Mouse (Mus musculus) ZHBTc4 (cell line): ENCODE results near the gene Cryzl1.

ENCODE experiments used
- DNase-seq: peaks from one replicate; pipeline ENCODE4 v3.0.0-alpha.2; 2011; ENCODE audit warnings: low read depth, low spot score

Gene Cryzl1

GRCm38 (mm10) chr16:91740184-91740917 is 11.6 kb upstream of the Cryzl1 start:
- no peak for DNase-seq

DNA sequence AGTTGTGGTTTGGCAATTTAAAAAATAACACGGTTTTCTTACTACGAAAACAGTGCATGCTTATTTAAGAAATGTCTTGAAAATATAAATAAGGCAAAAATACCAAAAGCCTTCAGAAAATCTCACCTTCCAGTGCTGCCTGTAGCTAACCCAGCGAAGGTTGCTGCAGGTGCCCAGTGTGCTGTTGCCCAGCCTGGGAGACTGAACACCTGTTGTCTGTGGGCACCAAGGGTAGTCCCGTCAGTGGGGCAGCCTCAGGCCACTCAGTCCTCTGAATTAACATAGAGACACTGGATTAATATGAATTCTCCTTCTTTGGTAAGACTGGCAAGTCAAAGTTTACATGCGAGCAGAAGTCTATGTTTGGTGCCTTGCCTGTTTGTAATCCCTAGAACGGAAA is 9.7 kb upstream of the Cryzl1 start:
- DNase-seq, result no peak

- DNase-seq, result peak; percentile 64
These were observed 7.5 kb upstream of the Cryzl1 start for GRCm38 (mm10) chr16:91736046-91736816.

DNA sequence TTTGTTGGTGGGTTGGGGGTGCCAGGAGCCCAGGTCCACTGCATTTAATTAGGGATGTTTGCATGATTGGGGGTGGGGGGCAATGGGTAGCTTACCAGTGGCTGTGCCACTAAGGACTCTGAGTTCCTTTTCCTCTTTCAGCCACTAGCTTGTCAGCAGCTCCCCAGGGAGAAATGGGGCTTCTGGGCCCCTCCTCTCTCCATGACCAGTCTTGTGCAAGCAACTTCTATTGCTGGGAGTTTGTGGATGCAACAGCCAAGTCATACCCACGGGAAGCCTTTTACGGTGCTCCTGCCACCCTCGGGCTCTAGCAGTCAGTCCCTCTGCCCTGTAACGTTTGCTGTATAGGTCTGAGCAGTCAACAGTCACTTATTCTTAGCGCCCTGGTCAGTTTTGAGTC is 6.0 kb upstream of the Cryzl1 start:
- DNase-seq, result no peak

DNA sequence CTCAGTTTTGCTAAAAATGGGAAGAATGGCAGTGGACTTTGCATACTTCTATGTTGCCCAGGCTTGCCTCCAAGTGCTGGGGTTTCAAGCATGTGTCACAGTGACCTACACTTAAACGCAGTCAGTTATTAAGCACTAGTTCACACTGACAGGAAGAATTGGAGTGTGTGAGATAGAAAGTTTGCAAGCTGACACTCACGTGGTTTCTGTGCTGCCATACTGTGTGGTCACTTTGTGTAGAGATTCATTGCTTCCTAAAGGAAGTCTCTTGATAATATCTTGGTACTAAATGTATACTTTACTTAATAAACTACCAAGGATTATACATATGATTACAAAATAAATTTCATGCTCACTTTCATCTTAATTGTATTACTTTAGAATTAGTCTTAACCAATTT is 4.0 kb upstream of the Cryzl1 start:
- DNase-seq, result no peak

GRCm38 (mm10) chr16:91730446-91730845 is 1.7 kb upstream of the Cryzl1 start:
- no peak for DNase-seq

GRCm38 (mm10) chr16:91729821-91730441 is 1.2 kb upstream of the Cryzl1 start:
- DNase-seq, result peak; percentile 65

DNA sequence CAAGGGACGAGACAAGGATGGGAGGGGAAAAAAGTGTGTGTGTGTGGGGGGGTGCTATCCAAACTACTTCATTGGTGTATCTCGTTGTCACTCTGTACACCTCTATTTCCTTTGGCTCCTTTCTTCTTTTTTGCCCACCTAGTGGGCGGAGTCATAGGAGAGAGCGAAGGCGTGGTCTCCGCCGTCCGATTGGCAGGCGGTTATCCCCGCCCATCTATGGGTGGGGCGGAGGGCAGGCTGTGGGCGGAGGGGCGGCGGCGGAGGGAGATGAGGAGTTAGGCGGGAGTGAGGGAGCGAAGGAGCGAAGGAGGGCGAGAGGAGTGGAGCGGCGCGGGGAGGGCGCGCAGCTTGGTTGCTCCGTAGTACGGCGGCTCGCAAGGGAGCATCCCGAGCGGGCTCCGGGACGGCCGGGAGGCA is 299 bp upstream of the Cryzl1 start, which contains the start of gene Itsn1:
Gene Itsn1, plus strand, starts transcription at position 216 of the 417 bp plus-strand sequence.
- peak; percentile 99 for DNase-seq

GRCm38 (mm10) chr16:91727433-91727832 is 1.3 kb downstream of the Cryzl1 start:
- peak; percentile 38 for DNase-seq

DNA sequence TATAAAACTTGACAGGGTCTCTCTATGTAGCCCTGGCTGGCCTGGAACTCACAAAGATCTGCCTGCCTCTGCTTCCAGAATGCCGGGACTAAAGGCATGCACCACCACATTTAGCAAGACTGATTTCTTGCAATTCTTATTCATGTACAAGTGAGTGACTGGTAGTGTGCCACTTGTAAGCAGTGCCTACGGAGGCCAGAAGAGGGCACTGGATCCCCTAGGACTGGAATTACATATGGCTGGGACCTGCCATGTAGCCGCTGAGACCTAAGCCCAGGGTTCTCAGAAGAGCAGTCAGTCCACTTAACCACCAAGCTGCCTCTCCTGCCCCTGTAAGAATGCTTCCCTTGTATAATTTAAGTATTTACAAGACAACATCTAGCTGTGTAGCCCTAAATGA is 4.5 kb downstream of the Cryzl1 start:
- peak; percentile 88 for DNase-seq

GRCm38 (mm10) chr16:91717399-91717798 is 11.4 kb downstream of the Cryzl1 start:
- DNase-seq, result no peak

GRCm38 (mm10) chr16:91716927-91717349 is 11.8 kb downstream of the Cryzl1 start:
- DNase-seq, result no peak

GRCm38 (mm10) chr16:91710241-91710640 is 18.5 kb downstream of the Cryzl1 start:
- DNase-seq, result no peak

DNA sequence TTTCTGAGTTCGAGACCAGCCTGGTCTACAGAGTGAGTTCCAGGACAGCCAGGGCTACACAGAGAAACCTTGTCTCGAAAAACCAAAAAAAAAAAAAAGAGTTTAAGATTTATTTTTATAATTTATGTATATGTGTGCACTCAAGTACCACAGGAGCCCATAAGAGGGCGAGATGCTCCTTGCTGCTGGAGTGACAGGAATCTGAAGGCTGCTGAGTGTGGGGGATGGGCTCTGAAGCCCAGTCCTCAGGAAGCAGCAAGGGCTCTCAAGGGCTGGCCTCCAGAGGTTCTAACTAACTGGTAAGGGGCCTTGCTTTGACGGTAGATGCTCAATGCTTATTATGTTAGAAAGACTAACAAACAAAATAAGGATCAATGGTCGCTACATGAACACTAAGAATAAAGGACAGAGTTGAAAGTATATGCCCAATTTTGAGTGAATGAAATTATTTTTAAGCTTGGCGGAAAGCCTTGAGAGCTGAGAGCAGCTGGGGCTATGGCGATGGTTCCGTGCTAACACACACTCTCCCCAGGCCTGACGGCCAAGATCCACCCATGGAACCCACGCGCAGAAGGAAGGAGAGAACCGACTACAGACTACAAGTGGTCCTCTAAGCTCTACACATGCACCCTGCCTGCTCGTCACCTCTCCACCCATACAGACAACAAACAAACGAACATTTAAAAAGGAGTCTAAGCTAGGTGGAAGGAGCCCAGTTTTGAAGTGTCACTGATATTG is 24.0 kb downstream of the Cryzl1 start:
- no peak for DNase-seq

DNA sequence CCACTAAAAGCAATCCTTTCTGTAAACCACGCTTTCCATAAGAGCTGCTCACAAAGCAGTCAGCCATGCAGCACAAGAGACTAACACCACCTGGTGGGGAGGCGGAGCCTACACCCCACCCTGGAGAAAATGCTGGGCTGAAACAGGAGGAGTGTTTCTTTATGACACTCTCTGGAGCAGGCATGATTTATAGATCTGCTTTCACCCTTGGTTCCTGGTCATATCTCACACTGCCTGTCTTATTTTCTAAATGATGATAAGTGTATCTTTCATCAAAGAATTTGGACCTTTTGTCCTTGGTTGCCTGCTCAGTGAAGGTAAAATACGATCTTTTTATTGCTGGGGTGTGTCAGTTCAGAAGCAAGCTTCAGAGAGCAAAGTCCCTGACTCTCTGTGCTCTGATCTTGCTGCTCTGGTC is 26.0 kb downstream of the Cryzl1 start:
- no peak for DNase-seq

DNA sequence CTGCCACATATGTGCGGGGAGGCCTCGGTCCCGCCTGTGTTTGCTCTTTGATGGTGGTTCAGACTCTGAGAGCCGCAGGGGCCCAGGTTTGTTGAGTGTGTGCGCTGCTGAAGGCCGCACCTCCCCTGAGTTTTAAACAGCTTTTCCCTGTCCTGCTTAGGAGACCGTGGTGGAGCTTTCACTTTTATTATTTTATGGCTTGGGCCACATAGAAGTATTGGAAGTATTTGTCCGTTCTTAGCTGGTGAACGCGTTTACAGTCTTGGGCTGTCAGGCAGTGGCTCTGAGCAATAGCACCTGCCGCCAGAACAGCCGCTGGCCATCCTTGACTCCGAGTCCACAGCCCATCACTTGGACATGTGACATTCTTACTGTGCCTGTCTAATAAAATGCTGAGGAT is 26.9 kb downstream of the Cryzl1 start:
- DNase-seq, result no peak

DNA sequence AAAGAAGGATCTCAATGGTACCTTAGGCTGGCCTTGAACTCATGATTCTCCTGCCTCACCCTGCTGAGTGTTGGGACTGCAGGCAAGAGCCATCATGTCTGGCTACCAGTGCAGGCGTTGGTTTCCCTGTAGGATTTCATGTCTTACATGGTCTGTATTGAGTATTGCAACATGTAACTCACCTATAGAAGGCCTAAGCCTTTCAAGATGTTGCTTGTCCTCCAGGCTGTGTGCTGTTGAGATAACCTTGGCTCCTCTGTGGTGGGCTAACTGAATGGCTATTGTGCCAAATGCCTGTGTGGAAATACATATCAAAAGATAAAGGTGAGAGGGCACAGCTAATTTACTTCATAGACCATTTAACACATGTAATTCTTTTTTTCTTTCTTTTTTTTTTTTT is 29.8 kb downstream of the Cryzl1 start:
- DNase-seq, result no peak

DNA sequence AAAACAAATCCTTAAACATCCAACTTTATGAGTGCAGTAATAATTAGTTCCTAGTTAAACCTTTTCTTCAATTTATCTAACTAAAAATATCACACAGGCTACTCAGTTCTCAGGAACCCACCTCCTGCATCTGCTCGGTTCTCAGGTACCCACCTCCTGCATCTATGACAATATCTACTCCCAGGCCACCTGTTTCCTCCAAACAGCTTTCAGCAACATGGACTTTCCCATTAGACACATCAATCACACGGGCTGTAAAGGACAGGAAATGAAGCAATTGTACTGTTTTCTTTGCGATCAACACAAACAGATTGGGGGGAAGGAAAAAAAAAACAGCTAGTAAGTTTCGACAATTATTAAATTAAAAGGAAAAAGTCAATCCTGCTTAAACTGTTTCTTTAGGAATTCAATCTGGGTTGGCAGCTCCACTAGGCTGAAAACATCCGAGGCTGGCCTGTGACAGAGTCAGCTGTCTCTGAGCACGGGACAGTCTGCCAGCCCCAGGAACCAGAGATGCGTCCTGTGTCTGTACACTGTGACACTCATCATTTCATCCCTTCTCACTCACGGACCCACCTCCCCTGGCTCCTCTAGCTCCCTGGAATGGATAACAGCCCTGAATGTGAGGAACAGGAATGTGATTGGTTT is 33.5 kb downstream of the Cryzl1 start:
- no peak for DNase-seq

- peak; percentile 86 for DNase-seq
These were observed 34.2 kb downstream of the Cryzl1 start for GRCm38 (mm10) chr16:91694455-91695084.

DNA sequence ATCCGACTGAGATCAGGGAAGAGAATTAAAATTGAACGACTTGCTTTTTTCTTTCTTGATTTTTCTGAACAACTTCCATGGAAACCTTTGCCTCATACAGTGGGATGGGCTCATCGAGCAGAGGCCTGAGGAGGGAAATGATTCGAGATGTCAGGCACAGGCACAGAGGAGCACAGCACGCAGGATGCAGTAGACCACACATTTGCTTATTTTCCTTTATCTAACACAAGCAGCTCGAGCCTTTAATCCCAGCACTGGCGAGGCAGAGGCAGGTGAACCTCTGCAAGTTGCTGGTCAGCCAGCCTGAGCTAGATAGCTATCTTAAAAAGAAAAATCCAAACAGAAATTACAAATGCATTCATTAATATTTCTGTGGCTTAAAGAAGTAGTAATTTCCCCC is 39.0 kb downstream of the Cryzl1 start:
- DNase-seq, result no peak
